Mouse (Mus musculus): Measurements from ENCODE around the gene Ampd3.

The Ampd3 gene

DNA sequence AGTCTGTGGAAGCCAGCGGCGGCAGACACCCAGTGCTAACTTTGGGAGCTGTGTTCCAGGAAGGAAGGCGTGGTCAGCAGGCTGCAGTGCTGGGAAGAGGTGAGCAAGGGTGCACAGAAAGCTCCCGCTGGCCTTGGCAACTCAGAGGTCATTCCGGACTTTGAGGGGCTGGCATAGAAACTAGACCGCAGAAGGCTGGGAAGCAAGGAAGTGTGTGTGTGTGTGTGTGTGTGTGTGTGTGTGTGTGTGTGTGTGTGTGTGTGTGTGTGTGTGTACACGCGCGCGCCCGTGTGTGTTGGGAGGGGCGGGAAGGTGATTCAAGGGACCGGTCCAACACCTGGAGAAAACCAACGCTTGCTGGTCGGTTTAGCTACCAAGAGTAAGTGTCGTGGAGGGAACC is at the start of gene Ampd3:
Gene Ampd3, plus strand, starts transcription at position 206 of the 400 bp plus-strand sequence.
- DNase-seq (ENCODE audit: low spot score), result no peak

DNA sequence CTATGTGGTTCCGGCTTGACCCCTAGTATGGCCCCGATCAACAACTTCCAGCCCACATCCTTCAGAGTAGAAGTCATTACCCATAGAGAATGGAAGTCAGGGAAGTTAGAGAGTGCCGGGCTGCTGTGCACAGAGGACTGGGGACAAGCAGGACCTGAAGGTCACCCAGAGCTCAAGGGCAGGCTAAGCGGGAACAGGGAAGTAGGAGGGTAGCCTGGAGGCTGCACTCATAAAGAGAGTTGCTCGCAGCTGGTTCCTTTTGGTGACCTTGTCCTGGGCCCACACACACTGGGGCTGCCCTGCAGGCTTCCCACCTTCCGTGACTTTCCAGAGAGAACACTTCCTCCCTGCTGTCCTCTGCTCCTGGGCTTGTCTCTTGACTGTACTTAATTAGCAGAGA is 49.5 kb upstream of the Ampd3 start:
- DNase-seq (ENCODE audit: low spot score), result no peak

DNA sequence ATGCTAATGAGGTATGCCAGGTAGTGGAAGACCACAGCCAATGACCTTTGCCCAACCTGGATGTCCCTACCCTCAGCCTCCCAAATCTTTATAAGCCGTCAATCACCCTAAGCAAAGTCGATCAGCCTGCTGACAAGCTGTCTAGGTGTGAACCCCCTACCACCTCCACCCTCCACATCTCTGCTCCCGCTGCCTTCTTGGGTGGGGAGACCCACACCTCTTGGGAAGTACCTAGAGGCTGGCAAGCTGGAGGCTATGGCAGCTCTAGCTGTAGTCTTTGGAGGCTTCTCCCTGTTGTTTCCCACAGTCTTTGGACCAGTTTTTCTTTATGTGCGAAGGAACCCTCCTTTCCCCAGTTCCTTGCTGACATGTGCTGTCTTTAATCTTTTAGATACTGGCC is 48.1 kb upstream of the Ampd3 start:
- DNase-seq (ENCODE audit: low spot score), result no peak

DNA sequence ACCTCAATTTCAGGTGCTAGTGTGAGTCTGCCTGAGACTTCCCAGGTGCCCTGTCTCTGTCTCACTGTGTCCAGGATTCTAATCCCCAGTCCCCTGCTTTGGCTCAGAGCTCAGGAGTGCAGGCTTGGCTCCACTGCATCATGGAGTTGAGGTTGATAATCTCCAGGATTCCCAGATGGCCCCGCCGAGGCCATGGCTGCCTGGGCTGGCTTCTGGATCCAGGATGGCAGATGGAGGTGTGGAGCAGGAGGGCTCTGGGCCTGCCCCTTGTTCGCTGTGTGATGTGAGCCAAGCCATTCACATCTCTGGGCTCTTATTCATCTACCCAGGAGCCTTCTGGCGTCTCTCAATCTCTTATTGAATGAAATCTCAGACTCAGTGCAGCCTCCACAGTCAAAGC is 45.8 kb upstream of the Ampd3 start:
- no peak for DNase-seq (ENCODE audit: low spot score)

DNA sequence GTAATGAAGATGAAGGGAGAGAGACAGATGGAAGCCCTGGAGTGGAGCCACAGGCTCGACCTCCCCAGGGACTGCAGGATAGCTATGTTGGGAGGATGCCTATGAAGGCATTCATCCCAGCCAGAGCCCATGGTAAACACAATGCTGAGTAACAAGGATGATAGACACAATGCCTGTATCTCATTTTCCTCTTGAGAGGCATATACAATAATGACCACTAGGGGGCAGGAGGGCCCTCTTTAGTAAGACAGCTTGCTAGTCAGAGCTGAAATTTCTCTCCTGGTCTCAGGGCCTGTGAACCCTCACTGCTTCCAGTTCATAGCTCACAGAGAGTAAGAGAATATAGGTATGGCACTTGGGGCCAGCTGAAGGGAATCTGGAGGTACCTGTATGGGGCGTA is 41.0 kb upstream of the Ampd3 start:
- peak; percentile 31 for DNase-seq (ENCODE audit: low spot score)

DNA sequence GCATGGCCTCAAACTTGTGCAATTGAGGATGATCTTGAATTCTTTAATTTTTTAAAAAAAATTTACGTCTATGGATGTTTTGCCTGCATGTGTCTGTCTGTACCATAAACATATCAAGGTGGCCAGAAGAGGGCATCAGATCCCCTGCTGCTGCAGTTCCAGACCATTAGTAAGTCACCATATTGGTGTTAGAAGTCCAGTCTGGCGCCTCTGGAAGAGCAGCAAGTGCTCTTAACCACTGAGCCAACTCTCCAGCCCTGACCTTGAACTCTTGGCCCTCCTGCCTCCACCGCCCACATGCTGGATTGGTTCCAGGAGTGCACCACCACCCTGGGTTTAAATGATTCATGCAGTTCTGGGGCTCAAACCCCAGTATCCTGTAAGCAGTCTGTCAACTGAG is 39.1 kb upstream of the Ampd3 start:
- DNase-seq (ENCODE audit: low spot score), result no peak

DNA sequence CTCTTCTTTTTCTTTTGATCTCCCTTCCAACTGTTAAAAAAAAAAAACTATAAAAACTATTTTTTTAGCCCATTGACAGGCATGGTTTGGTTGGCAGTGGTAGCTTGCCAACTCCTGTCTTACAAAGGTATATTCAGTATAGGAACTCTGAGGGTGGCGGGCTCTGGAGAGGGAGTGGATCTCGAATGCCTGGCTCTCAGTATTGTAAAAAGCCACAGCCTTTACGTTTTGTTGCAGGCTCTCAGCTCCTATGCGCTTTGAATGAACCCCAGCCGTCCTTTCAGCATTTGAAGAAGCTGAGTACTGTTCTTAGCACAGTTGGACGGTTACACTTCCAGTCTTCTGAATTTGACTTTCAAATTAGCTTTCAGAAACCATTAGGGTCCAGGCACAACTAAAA is 38.7 kb upstream of the Ampd3 start:
- DNase-seq (ENCODE audit: low spot score), result no peak

DNA sequence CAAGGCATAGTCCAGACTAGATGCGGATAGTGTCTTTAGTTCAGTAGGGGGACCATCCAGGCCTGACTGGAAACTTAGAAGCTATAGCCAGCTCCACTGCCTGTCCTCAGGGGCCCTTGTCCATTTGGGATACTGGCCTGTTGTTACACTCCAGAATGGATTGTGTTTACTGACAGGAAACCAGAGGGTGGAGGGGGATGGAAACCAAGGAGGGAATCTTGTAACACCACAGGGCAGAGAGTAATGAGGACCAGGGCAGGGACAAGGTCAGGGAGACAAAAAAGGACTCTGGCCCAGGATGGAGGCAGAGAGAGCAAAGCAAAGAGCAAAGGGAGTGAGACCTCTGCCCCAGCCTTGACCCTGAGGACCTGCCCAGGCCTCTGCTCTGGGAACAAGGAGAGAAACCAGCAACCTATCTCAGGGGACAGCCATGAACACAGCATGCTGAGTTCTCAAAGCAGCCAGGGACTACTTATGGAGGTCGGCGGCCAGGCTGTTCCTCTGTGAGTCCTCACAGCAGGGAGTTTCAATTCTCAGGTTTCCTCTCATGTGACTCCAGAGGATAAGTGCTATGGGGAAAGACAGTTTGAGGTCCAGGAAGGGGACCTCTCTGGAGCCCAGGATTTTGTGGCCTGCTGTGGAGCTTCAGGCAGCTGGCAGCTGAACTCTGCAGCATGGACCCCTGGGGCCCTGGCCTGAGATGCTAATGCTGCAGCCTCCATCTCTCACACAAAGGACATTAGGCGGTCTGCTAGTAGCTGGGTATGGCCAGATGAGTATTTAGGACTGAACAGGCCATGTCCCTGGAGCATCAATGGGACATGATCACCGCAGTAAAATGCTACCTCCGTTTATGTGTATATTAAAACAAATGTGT is 36.7 kb upstream of the Ampd3 start:
- DNase-seq (ENCODE audit: low spot score), result no peak

DNA sequence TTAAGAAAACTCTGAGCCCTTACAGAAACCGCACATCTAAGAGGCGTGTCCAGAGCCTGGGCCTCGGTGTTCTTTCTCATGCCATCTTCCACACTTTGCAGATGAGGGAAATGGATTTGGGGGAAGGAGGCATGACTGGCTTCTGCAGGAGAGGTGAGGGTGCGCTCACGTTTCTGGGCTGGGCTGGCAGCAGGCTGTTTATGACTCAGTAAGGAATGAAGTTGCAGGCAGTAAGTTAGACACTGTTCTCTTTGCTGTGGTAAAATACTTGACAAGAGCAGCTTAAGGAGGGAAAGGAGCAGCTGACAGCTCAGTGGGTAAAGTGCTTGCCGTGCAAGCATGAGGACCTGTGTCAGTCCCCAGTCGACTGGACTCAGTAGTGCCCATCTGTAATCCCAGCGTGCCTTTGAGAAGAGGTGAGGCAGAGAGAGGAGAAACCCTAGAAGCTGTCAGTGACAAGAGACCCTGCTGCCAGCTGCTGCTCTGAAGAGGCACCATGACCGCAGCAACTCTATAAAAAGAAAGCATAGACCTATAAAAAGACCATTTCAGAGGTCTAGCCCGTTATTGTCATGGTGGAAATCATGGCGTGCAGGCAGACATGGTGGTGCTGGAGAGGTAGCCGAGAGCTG is 35.9 kb upstream of the Ampd3 start:
- no peak for DNase-seq (ENCODE audit: low spot score)

DNA sequence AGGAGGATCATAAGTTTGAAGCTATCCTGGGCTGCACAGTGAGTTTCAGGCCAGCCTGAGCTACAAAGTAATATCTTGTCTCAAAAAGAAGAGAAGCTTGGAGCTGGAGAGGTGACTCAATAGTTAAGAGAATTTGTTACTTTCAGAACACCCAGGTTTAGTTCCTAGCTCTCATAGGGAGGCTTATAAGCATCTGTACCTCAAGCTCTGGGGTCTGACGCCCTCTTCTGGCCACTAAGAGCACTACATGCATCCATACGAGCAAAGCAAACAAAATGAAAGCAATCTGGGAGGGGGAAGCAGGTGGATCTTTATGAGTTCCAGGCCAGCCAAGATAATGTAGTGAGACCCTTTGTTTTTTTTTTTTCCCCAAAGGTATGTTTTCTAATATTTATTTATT is 31.1 kb upstream of the Ampd3 start:
- no peak for DNase-seq (ENCODE audit: low spot score)

DNA sequence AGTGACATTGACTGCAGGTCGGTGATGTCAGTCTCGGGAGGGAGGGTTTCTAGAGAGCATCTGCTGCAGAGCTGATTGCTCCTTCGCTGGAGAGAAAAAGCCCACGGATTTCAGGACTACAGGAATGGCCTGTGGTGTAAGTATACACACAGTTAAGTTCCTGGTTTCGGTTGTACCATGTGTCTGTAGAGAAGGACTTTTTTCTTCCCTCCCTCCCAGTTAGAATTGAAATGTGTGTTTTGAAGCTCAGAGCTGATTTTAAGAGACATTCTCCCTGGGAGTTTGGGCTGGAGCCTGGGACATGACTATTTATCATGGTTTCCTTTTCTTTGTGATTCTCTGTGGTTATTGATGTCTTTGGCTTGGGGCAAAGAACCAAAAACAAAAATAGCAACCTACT is 28.2 kb upstream of the Ampd3 start:
- no peak for DNase-seq (ENCODE audit: low spot score)

DNA sequence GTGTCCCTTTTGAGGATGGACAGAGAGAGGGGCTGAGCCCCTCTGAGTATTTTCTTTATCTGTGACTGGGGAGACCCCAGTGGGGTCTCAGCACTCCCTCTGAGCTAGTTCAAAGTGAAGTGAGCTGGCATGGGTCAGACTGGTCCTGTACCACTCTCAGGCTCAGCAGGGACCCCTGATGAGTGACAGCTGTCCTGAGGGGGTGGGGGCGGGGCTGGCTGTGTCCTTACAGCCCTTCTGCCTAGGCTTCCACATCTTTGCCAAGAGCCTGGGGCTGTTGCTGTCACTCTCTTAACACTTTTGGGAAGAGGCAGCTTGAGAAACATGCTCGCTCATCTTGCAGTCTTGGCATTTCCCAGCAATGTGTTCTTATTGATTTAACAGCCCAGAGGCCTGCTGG is 27.8 kb upstream of the Ampd3 start:
- DNase-seq (ENCODE audit: low spot score), result no peak

DNA sequence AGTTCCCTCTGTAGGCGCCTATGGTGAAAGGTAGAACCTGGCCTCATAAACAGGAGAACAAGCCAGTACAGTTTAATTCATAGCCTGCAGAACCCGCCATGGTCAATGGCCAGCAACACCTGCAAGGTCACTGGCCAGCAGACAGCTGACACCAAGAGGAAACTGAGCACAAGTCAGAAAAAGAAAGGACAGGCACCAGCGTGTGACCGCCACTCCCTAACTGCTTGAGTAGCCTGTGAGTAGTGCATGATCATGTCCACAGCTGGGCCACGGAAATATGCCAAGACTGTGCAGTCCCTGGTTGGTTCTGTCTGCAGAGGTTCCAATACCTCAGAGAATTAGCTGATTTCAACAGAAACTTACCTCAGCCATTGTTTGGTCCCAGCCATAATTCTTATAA is 26.0 kb upstream of the Ampd3 start:
- no peak for DNase-seq (ENCODE audit: low spot score)

DNA sequence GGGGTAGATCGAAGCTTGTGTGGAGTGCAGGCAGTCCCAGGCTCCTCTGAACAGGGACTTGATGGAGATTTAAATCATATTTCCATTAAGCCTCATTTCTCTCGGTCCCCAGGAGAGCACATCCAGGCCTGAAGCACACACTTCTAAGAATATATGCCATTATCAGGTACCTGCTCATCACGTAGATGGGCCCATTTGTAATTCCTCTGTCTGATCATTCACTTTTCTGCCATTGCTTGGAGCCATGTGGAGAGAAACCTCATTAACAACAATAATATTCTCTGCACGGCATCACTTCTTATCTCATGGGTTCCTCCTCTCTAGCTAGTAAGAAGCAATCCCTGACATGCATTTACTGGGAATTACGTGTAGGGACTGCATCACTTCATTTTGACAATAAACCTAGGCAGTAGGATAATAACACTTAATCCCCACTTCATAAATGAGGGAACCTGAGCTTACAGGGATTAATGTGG is 21.9 kb upstream of the Ampd3 start:
- DNase-seq (ENCODE audit: low spot score), result no peak

DNA sequence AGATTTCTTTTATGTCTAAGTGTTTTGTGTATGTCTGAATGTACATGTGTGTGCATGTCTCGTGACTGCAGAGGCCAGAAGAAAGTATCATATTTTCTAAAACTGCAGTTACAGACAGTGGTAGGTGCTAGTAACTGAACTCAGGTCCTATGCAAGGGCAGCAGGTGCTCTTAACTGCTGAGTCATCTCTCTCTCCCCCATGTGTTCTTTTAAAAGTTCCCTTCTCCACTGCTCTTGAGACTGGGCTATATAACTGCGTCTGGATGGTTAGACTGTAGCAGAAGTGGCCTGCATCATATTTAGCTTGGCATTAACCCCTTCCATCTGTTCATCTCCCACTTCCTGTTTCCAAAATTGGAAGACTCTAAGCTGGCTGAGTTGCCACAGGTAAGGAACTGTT is 21.2 kb upstream of the Ampd3 start:
- no peak for DNase-seq (ENCODE audit: low spot score)

DNA sequence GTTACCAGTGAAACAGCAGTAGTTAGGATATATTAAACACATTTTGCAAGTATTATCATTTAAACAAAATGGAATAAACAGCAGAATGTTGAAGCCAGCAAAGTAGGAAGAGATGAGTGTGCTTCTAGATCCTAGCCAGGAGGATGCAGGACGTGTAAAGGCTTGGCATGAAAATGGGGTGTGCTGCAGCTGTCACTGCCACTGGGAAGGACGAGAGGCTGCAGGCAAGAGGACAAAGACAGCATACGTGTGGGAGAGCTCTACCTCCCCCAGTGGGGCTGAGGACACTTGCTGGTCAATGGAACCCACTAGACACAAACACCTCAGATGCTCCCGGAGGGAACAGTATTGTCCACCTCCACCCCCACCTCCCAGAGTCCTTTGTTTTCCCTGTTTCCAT is 17.2 kb upstream of the Ampd3 start:
- no peak for DNase-seq (ENCODE audit: low spot score)

DNA sequence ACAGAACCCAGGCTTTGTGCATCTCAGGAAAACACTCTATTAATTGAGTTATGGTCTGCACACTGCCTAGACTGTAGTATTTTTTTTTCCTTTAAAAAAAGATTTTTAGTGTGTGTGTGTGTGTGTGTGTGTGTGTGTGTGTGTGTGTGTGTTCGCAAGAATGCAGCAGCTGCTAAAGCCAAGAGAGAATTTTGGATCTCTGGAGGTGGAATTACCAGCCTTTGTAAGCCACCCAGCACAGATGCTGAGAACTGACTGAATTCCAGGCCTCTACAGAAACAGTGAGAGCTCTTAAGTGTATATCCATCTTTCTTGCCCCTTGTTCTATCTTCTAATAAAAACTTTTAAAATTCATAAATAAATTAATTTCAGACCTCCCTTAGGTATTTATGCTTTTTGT is 16.4 kb upstream of the Ampd3 start:
- DNase-seq (ENCODE audit: low spot score), result no peak

DNA sequence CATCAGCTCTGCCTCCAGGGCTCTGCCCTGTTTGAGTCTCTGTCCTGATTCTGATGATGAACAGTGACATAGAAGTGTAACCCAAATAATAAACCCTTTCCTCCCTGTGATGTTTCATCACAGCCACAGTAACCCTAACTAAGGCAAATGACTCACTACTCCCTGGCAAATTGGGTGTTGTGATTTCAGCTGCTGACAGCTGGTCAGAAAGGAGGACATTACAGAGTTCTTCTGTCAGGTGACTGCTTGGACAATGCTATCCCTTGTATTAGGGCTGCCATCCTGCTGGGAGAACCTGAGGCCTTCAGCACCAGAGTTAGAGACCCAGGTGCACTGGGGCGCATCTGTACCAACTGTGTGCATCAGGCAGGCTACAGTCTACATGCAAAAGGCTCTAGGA is 14.7 kb upstream of the Ampd3 start:
- DNase-seq (ENCODE audit: low spot score), result no peak

DNA sequence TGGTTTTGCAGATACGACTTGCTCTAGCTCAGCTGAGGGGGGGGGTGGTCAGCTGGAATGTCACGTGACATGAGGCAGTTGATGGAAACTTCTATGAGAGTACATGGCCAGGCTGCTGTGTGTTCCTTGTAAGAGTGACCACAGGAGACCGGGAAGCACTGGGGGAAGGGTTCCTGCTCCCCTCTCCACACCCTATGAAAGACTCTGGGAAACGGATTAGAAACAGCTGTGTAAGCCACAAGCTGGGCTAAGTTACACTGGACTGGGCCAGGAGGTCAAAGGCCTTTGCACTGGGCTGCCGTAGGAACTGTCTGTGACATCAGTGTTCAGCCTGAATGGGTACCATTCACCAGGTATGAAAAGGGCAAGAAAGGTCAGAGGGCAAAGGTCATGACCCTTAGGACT is 14.1 kb upstream of the Ampd3 start:
- DNase-seq (ENCODE audit: low spot score), result no peak

DNA sequence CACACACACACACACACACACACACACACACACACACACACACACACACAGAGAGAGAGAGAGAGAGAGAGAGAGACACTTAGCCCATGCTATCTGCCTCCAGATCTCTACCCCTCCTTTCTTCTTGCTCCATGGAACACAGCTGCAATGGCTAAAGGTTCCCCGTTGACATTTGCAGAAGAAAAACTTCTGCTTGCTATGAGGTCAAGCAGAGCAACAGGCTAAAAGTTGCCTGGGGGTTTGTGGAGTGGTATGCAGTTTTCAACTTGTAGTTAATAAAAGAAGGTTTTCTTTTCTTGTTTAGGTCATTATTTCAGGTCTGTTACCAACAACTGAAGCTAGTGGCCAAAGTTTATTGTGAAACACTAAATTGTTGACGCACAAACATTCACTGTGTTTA is 11.6 kb upstream of the Ampd3 start:
- no peak for DNase-seq (ENCODE audit: low spot score)

DNA sequence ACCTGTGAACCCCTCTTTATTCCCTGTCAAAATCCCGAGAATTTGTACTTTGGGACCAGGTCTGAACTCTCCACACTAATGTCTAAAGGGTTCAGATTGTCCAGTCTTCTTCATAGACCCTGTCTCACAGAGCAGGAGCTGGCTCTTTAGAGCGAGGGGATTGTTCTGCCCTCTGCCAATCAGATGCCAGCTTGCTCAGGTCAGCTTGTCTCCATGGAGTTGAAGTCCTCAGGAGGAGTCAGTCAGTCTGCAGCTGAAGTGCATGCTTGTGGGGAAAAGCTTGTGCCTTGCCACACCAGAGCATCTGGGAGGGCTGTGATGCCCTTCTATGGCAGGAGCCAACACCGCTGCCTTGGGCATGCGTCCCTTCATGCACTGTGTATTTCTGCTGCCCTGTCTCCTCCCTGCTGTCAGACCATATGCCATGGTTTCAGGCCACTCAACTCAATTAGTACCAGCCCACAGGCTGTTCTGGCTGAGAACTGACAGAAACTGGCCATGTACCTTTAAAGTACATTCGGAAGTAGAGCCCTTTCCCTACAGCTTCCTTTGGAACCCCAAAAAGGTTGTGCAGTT is 5.3 kb upstream of the Ampd3 start:
- no peak for DNase-seq (ENCODE audit: low spot score)

DNA sequence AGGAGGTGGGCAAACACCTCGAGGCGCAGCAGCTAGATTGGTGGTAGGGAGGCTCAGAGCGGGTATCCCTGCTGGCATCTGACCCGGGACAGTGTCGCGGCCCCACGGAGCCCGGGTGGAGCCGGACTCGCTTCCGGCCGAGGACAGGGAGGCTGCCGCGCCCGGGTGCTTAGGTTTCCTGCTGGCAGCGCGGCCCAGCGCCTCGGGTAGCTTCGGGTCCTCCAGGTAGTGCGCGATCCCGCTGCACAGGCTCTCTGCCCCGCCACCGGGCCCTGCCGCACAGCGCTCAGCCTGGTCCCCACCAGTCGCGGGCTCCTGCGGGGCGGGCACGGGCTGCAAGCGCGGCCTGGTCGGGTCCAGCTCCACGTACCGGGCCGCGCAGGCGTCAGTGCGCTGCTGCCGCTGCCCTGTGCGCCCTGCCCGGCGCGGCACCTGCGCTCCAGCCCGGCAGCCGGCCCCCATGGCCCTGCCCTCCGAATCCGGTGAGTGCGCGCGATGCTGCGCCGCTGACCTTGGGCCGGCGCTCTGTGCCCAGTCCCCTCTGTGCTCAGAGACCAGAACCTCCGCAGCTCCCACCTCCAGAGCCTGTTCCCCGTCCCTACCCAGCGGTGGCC is 552 bp downstream of the Ampd3 start:
- DNase-seq (ENCODE audit: low spot score), result peak; percentile 45

DNA sequence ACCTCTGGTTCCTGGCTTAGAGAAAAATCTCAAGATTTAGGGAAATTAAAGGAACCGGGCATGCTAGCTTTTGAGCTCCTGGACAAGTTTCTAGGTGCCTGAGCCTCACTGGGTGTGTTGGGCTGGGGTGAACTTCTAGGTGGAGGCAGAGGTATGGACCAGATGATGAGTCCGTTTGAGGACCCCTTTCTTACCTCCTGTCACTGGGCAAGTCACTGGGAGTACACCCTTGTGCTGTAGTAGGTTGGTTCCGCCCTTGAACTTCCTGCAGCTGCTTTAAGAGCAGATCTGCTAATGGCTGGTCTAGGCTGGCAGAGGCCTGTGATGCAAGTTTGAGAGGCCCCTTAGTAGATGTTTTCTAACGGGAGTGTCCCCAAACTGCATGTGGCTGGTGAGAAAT is 1.1 kb downstream of the Ampd3 start:
- peak; percentile 29 for DNase-seq (ENCODE audit: low spot score)
